Mouse (Mus musculus) forebrain, embryonic 13.5 days (tissue): ENCODE measurements at regions not wholly inside any gene's neighbourhood (a gene's known extent, or its start where the extent isn't known, plus 50 kb on each side); places are given as distances from the start of the nearest gene placed in this dataset.
A peak's percentile ranks its signal among the peaks of the same experiment; 100 is the strongest.

Experiments
- ATAC-seq: fragments of 200-750 bp; cut with Nextera tagmentation; 2 replicates; pipeline ENCODE4 v1.8.0; 2017
- H3K27ac ChIP-seq: fragments of 300-500 bp; sonication (generic); 2 replicates; pipeline ENCODE4 v1.5.1; 2015; ENCODE audit warnings: inconsistent platforms, mild to moderate bottlenecking, moderate library complexity
- H3K27me3 ChIP-seq: fragments of 300-500 bp; sonication (generic); 2 replicates; pipeline ENCODE4 v1.6.1; 2015; ENCODE audit warnings: mild to moderate bottlenecking, inconsistent platforms
- H3K36me3 ChIP-seq: fragments of 300-500 bp; sonication (generic); 2 replicates; pipeline ENCODE4 v1.6.1; 2015; ENCODE audit warnings: mild to moderate bottlenecking, inconsistent platforms; ENCODE audit not compliant: poor library complexity, severe bottlenecking
- H3K4me1 ChIP-seq: fragments of 300-500 bp; sonication (generic); 2 replicates; pipeline ENCODE4 v1.6.1; 2015; ENCODE audit warnings: inconsistent platforms
- H3K4me2 ChIP-seq: fragments of 300-500 bp; sonication (generic); 2 replicates; pipeline ENCODE4 v1.6.1; 2015; ENCODE audit warnings: inconsistent platforms, mild to moderate bottlenecking, moderate library complexity
- H3K4me3 ChIP-seq: fragments of 300-500 bp; sonication (generic); 2 replicates; pipeline ENCODE4 v1.5.1; 2015; ENCODE audit warnings: mild to moderate bottlenecking, inconsistent platforms
- H3K9ac ChIP-seq: fragments of 300-500 bp; sonication (generic); 2 replicates; pipeline ENCODE4 v1.6.1; 2015; ENCODE audit warnings: mild to moderate bottlenecking, inconsistent platforms
- H3K9me3 ChIP-seq: fragments of 300-500 bp; sonication (generic); replicated peaks from 2 replicates; pipeline ENCODE4 v1.6.1; 2016; ENCODE audit warnings: inconsistent platforms
- WGBS: fragments of 180-500 bp; shearing (Covaris S2); methylation state at CpG from one replicate; pipeline ENCODE4 v1.1.7; 2015; 5-methylcytosine and 5-hydroxymethylcytosine counted together

DNA sequence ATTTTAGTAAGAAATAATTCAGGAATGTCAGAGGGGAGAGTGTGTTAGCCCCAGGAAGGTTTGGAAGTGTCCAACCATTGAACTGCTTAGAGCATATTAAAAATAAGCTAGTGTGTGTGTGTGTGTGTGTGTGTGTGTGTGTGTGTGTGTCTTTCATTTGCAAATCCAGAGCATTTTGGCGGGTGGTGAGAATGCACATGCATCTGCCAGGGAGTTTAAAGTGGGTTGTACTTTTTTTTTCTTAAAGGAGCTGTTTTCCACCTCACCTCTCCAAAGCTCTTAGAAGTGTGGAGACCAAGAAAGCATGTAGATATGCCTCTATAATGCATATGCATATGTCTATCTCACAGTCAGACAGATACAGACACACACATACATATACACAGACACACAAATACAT, 267.6 kb upstream of the Pfn2 start:
- H3K36me3 ChIP-seq = no peaks in the 10 kb centered on the region
- H3K27me3 ChIP-seq = no peaks in the 10 kb centered on the region
- no peak overlapping the region for H3K4me3 ChIP-seq
- H3K27ac ChIP-seq = no peak overlapping the region
- H3K4me1 ChIP-seq = peaks cover 10% of the 10 kb centered on the region
- no peak for ATAC-seq
- WGBS = 41% methylated on average over 1 of the region's 1 CpGs
- H3K4me2 ChIP-seq = no peak overlapping the region
- H3K9ac ChIP-seq = no peak overlapping the region
- H3K9me3 ChIP-seq = no peaks in the 10 kb centered on the region

- peaks cover 10% of the 10 kb centered on the region for H3K4me1 ChIP-seq
- H3K4me3 ChIP-seq = no peak overlapping the region
- H3K27ac ChIP-seq = no peak overlapping the region
- H3K36me3 ChIP-seq = no peaks in the 10 kb centered on the region
- H3K4me2 ChIP-seq = no peak overlapping the region
- 85% methylated on average over 7 of the region's 7 CpGs for WGBS
- H3K9ac ChIP-seq = no peak overlapping the region
- H3K27me3 ChIP-seq = no peaks in the 10 kb centered on the region
- H3K9me3 ChIP-seq = no peaks in the 10 kb centered on the region
- no peak for ATAC-seq
Measured at GRCm38 (mm10) chr3:58116848-58117247, 269.0 kb upstream of the Pfn2 start.

DNA sequence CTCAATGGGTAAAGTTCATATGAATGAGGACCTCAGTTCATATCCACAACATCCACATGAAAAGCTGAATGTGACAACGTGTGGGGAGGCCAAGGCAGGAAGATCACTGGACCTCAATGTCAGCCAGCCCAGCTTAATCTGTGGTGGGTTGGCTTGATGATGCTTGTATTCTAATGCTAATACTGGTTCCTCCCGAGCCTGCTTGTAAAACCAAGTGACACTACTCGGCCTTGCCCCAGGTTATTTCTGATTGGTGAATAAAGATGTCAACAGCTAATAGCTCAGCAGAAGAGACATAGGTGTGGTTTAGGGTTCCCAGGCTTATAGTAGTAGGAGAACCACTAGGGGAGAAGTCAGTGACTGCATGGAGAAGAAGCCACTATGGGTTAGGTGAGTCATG, 272.2 kb upstream of the Pfn2 start:
- no peak overlapping the region for H3K27ac ChIP-seq
- ATAC-seq = no peak
- no peaks in the 10 kb centered on the region for H3K9me3 ChIP-seq
- no peak overlapping the region for H3K4me3 ChIP-seq
- WGBS = 62% methylated on average over 3 of the region's 3 CpGs
- no peaks in the 10 kb centered on the region for H3K36me3 ChIP-seq
- H3K9ac ChIP-seq = no peak overlapping the region
- H3K4me2 ChIP-seq = no peak overlapping the region
- peaks cover 4% of the 10 kb centered on the region for H3K4me1 ChIP-seq
- no peaks in the 10 kb centered on the region for H3K27me3 ChIP-seq

DNA sequence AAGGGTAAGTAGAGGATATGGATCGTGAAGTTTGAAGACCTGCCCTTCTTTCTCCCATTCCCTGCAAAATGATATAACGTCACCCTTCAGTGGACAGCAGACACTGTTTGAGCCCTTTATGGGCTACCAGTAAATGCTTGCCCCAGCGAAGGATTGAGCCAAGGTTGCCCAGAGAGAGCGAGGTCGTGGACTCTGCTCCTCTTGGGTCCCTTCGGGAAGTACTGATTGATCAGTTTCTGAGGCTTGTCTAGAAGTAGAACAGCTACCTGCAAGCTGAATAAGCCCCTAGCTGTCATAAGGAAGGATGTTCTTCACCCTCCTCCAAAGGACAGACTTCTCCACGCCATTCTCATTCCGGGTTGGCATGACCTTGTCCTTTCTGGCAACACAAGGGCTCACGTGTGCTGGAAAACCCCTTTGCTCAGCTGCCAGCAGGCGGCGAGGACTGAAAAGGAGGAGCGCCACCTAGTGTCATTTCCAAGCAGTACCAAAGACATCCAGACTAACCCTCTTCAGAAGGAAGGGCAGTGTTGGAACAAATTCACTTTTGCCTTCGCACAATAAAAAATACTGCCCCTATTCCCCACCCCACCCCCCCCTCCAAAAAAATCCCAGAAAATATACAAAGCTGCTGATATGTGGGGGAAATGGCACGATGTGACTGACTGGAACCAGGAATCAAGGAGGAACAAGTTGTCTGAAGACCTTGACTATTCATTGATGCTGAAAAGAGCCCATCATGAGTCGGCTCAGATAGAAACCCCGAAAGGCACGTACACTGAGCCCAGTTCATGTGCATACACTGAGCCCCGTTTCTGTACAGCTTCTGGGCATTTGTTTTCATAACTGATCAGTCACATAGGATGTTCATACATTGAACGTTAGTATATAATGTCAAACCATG, 274.8 kb upstream of the Pfn2 start:
- no peak overlapping the region for H3K27ac ChIP-seq
- ATAC-seq = peak; percentile 91
- no peaks in the 10 kb centered on the region for H3K36me3 ChIP-seq
- peak overlapping the region; percentile 18; the same call in 1 of the 2 replicates for H3K9ac ChIP-seq
- peaks cover 4% of the 10 kb centered on the region for H3K4me1 ChIP-seq
- H3K9me3 ChIP-seq = no peaks in the 10 kb centered on the region
- whole genome bisulfite sequencing = 46% methylated on average over 19 of the region's 19 CpGs
- H3K4me3 ChIP-seq = no peak overlapping the region
- no peaks in the 10 kb centered on the region for H3K27me3 ChIP-seq
- no peak overlapping the region; the same call in 1 of the 2 replicates for H3K4me2 ChIP-seq

- Histone ChIP-seq H3K9me3 (no peaks in the 10 kb centered on the region), H3K4me1 (peaks cover 4% of the 10 kb centered on the region), H3K36me3 (no peaks in the 10 kb centered on the region), H3K27ac (no peak overlapping the region), H3K9ac (no peak overlapping the region), H3K27me3 (no peaks in the 10 kb centered on the region), H3K4me3 (no peak overlapping the region), H3K4me2 (no peak overlapping the region)
- WGBS = 75% methylated on average over 7 of the region's 7 CpGs
- peak; percentile 48; the same call in 1 of the 2 replicates for ATAC-seq
Measured at GRCm38 (mm10) chr3:58123396-58124077, 275.7 kb upstream of the Pfn2 start.

DNA sequence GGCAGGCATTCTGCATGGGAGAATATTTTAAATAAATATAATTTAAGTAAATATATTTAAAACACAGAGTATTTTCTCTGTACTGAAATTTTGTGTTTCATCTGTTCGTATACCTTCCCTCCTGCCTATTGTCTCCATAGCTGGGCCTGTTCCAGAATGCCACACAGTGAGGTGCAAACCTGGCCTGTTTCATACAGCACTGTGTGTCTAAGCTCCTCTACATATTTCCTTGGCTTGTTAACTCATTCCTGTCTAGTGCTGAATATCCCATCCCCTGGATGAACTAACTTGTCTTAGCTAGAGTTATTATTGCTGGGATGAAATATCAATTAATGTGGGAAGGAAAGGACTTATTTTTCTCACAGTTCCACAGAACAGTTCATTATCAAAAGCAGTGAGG, 277.0 kb upstream of the Pfn2 start:
- H3K27me3 ChIP-seq = no peaks in the 10 kb centered on the region
- H3K4me1 ChIP-seq = peaks cover 5% of the 10 kb centered on the region
- 65% methylated on average over 1 of the region's 1 CpGs for WGBS
- no peak overlapping the region for H3K4me3 ChIP-seq
- no peaks in the 10 kb centered on the region for H3K36me3 ChIP-seq
- H3K9me3 ChIP-seq = no peaks in the 10 kb centered on the region
- ATAC-seq = no peak
- no peak overlapping the region for H3K4me2 ChIP-seq
- H3K9ac ChIP-seq = no peak overlapping the region
- no peak overlapping the region for H3K27ac ChIP-seq

DNA sequence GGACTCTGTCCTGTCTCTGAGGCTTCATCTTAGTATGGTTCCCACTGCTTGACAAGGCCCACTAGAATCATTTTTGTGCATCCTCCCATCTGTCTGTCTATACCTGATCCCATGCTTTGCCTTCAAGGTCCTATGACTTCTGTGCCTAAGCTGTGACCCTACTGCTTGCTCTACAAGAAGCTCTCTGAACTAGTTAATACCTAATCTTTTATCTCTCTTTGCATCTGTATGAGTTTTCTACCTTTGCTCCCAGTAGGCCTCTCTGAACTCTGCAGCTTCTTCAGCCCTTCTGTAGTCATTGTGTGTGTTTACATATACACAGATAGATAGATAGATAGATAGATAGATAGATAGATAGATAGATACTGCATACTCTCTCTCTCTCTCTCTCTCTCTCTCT, 279.1 kb upstream of the Pfn2 start:
- H3K36me3 ChIP-seq = no peaks in the 10 kb centered on the region
- ATAC-seq = no peak

DNA sequence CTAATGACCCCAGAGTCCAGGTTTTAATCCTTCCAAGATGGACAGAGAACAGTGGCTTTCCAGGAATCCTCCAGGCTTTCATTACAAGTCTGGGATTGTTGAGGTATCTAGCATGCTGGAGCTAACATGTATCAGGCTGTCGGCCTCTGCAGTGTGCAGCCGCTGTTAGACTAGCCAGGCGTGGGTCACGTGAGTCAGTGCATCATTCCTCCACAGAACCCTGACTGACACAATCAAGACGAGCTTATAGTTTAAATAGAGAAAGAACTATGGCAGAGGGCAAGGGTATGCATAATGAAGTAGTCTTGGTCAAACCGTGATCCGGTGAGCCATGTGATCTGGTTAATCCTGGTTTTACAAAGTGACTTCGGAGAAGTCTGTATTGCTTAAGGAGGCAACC, 280.2 kb upstream of the Pfn2 start:
- no peaks in the 10 kb centered on the region for H3K9me3 ChIP-seq
- no peak for ATAC-seq
- 0 out of 2 replicates have a peak, but pooled peaks cover 3% of the 10 kb centered on the region for H3K4me1 ChIP-seq
- no peaks in the 10 kb centered on the region for H3K36me3 ChIP-seq
- 60% methylated on average over 8 of the region's 8 CpGs for WGBS
- no peak overlapping the region for H3K4me3 ChIP-seq
- H3K27ac ChIP-seq = no peak overlapping the region
- H3K9ac ChIP-seq = no peak overlapping the region
- H3K4me2 ChIP-seq = no peak overlapping the region
- H3K27me3 ChIP-seq = no peaks in the 10 kb centered on the region

More for the DNA sequence above, 279.1 kb upstream of the Pfn2 start:
- H3K4me2 ChIP-seq = no peak overlapping the region
- no peak overlapping the region for H3K9ac ChIP-seq
- H3K4me3 ChIP-seq = no peak overlapping the region
- no peak overlapping the region for H3K27ac ChIP-seq
- H3K9me3 ChIP-seq = no peaks in the 10 kb centered on the region
- peaks cover 7% of the 10 kb centered on the region for H3K4me1 ChIP-seq
- no peaks in the 10 kb centered on the region for H3K27me3 ChIP-seq

DNA sequence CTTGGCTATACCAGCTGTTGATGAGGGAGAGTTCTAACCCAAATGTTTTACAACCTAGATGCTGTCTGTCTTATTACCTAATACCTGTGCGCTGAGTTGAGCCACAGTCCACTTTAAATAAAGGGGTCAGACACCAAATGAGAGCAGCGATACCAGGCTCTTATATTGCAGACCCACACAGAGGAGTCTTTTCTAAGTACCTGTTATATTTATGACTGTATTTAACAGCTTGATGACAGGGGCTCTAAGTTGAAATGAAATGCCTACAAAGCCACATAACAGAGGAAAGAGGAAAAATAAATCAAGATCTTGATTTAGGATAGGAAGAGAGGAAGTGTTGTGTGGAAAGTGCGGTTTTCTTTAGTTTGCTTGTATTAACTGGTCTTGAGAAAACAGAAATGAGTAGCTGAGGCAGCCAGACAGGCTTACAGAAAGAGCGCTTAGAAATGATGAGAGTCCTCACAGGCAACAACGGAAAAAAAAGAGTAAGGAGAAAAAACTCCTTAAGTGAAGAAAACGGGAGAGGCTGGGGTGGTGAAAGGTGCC, 281.6 kb upstream of the Pfn2 start:
- H3K9ac ChIP-seq = no peak overlapping the region
- WGBS = 59% methylated on average over 6 of the region's 6 CpGs
- no peaks in the 10 kb centered on the region for H3K9me3 ChIP-seq
- no peak overlapping the region for H3K27ac ChIP-seq
- no peak for ATAC-seq
- no peak overlapping the region for H3K4me2 ChIP-seq
- no peak overlapping the region for H3K4me3 ChIP-seq
- 0 out of 2 replicates have a peak, but pooled peaks cover 3% of the 10 kb centered on the region for H3K4me1 ChIP-seq
- no peaks in the 10 kb centered on the region for H3K36me3 ChIP-seq
- no peaks in the 10 kb centered on the region for H3K27me3 ChIP-seq

GRCm38 (mm10) chr3:58135607-58136365, 278.7 kb upstream of the Tsc22d2 start:
- Histone ChIP-seq H3K4me2 (no peak overlapping the region), H3K4me1 (peaks cover 6% of the 10 kb centered on the region), H3K9ac (no peak overlapping the region), H3K9me3 (no peaks in the 10 kb centered on the region), H3K27ac (peak overlapping the region; percentile 61), H3K4me3 (no peak overlapping the region), H3K36me3 (no peaks in the 10 kb centered on the region), H3K27me3 (no peaks in the 10 kb centered on the region)
- peak; percentile 95 for ATAC-seq
- 15% methylated on average over 10 of the region's 10 CpGs for WGBS

DNA sequence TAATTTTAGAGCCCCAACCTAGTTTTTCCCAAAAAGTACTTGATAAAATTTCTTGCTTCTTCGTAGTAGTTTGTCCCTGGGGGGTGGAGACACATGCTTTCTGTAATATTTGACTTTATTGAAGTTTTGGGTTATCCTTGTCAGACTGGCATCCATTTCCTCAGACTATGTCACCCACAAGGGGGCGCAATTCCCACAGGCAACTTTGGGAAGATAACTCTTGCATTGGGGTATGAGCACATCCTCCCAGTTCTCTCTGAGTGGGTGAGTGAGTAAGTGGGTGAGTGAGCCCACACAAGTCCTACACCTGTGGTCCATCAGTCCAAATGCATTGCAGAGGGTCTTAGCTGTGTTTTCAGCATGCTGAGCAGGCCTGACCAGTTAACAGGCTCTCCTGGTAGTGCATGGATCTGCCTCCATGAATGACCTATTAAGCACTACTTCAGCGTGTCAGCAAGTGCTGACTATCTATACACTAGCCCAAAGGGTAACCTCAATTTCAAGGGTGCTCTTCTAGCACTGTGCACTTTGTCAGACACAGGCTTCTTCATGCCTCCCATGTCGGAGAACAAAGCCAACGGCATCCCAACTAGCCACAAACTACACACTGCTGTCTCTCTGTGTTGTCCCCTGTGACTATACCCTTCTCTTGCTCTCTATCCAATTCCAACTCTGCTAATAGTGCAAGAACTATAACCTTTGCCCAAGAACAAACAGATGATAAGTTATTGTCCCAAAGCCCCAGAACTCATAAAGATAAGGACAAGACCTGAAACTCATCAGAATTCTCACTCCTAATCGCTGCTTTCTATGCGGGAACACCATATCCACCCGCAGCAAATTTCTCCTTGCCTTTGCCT, 275.6 kb upstream of the Tsc22d2 start:
- 76% methylated on average over 8 of the region's 8 CpGs for WGBS
- Histone ChIP-seq H3K9me3 (no peaks in the 10 kb centered on the region), H3K27me3 (no peaks in the 10 kb centered on the region), H3K4me1 (peaks cover 6% of the 10 kb centered on the region), H3K27ac (no peak overlapping the region), H3K9ac (no peak overlapping the region), H3K36me3 (no peaks in the 10 kb centered on the region), H3K4me2 (no peak overlapping the region), H3K4me3 (no peak overlapping the region)
- ATAC-seq = no peak
